Mouse (Mus musculus) embryonic stem cell, embryonic (primary cell): ENCODE data around the gene Gm3409.
"Not testable (repeated sequence)": the region's sequence is repeated elsewhere in the genome, so short reads cannot be mapped to it uniquely, and the experiment has no call there.

Experiments
- CTCF ChIA-PET, 4 experiments: fragments of 300-600 bp in 2 of 4; fragments of 350-600 bp in 2 of 4; sonication (Branson Sonifier 250); formaldehyde crosslinking; loops; one replicate each; lab custom pipeline; 2022; ENCODE audit warnings: inconsistent platforms in 2 of 4; lab: Charles Lee
- POLR2A ChIA-PET, 4 experiments: fragments of 300-600 bp in 2 of 4; fragments of 350-600 bp in 2 of 4; sonication (Branson Sonifier 250); formaldehyde crosslinking; loops; one replicate each; lab custom pipeline; 2022; ENCODE audit warnings: antibody characterized with exemption in 4 of 4, inconsistent platforms in 1 of 4; lab: Charles Lee

Gene Gm3409

GRCm38 (mm10) chr5:146537347-146537746 lies at the start of gene Gm3409:
TSS of gene Gm3409 (plus strand) at chr5:146537647.
- CTCF ChIA-PET, POLR2A ChIA-PET: not testable (repeated sequence)

GRCm38 (mm10) chr5:146488959-146489358 lies 48.5 kb upstream of the Gm3409 start:
- CTCF ChIA-PET, POLR2A ChIA-PET: not testable (repeated sequence)

GRCm38 (mm10) chr5:146491063-146491462 lies 46.4 kb upstream of the Gm3409 start, which contains the start of gene Gm6370:
TSS of gene Gm6370 (plus strand) at chr5:146491363.
- POLR2A ChIA-PET, CTCF ChIA-PET: not testable (repeated sequence)

GRCm38 (mm10) chr5:146502099-146502498 lies 35.3 kb upstream of the Gm3409 start, which contains the start of gene 4930449I24Rik:
TSS of gene 4930449I24Rik (plus strand) at chr5:146502399.
- POLR2A ChIA-PET, result not testable (repeated sequence)

GRCm38 (mm10) chr5:146513823-146514222 lies 23.6 kb upstream of the Gm3409 start, which contains the start of gene Gm3402:
TSS of gene Gm3402 (plus strand) at chr5:146514123.
- CTCF ChIA-PET, POLR2A ChIA-PET: not testable (repeated sequence)

More at GRCm38 (mm10) chr5:146502099-146502498, 35.3 kb upstream of the Gm3409 start, which contains the start of gene 4930449I24Rik:
- CTCF ChIA-PET, result not testable (repeated sequence)

GRCm38 (mm10) chr5:146525501-146525900 lies 11.9 kb upstream of the Gm3409 start, which contains the start of gene Gm3404:
TSS of gene Gm3404 (plus strand) at chr5:146525801.
- CTCF ChIA-PET, POLR2A ChIA-PET: not testable (repeated sequence)

- POLR2A ChIA-PET, CTCF ChIA-PET: not testable (repeated sequence)
Observed at GRCm38 (mm10) chr5:146555836-146556235, 18.4 kb downstream of the Gm3409 start, which contains the start of gene Gm3415. TSS of gene Gm3415 (plus strand) at chr5:146556136.

- CTCF ChIA-PET, result interaction anchor here in 1 of 4 experiments (0.6 kb wide), 1 partner anchor 230 kb away, joined by 5 read pairs; the partner anchor contains the start of gene Usp12
- POLR2A ChIA-PET, result no interaction called here
Observed at GRCm38 (mm10) chr5:146564259-146564658, 26.8 kb downstream of the Gm3409 start.

GRCm38 (mm10) chr5:146567054-146567453 lies 29.6 kb downstream of the Gm3409 start:
- POLR2A ChIA-PET, result no interaction called here
- CTCF ChIA-PET, result interaction anchor here (0.6 to 1.0 kb wide), 7 partner anchors 21 to 453 kb away, joined by 3 to 5 read pairs (median 3); no protein-coding TSS in a partner anchor

GRCm38 (mm10) chr5:146570179-146570578 lies 32.7 kb downstream of the Gm3409 start:
- POLR2A ChIA-PET, CTCF ChIA-PET: not testable (repeated sequence)

- POLR2A ChIA-PET, result interaction anchor here in 1 of 4 experiments (1.2 kb wide), 1 partner anchor 37 kb away, joined by 3 read pairs; no protein-coding TSS in a partner anchor
- CTCF ChIA-PET, result not testable (repeated sequence)
Observed at GRCm38 (mm10) chr5:146571830-146572734, 34.6 kb downstream of the Gm3409 start.

GRCm38 (mm10) chr5:146572735-146573042 lies 35.2 kb downstream of the Gm3409 start:
- POLR2A ChIA-PET, result not testable (repeated sequence)
- CTCF ChIA-PET, result interaction anchor here in 1 of 4 experiments (0.6 kb wide), 1 partner anchor 746 kb away, joined by 3 read pairs; no protein-coding TSS in a partner anchor

- CTCF ChIA-PET, result interaction anchor here in 3 of 4 experiments (0.6 to 1.3 kb wide), 7 partner anchors 8 to 1316 kb away, joined by 3 to 17 read pairs (median 4); no protein-coding TSS in a partner anchor
Observed at GRCm38 (mm10) chr5:146576668-146577067, 39.2 kb downstream of the Gm3409 start.

GRCm38 (mm10) chr5:146584156-146584477 lies 46.7 kb downstream of the Gm3409 start:
- ChIA-PET POLR2A (interaction anchor here in 2 of 4 experiments (1.0 to 1.2 kb wide), 2 partner anchors 10 to 12 kb away, joined by 3 read pairs; no protein-coding TSS in a partner anchor), CTCF (interaction anchor here in 1 of 4 experiments (0.6 to 0.7 kb wide), 2 partner anchors 7 to 622 kb away, joined by 3 to 17 read pairs; no protein-coding TSS in a partner anchor)

More at GRCm38 (mm10) chr5:146576668-146577067, 39.2 kb downstream of the Gm3409 start:
- POLR2A ChIA-PET, result interaction anchor here in 2 of 4 experiments (0.5 to 0.7 kb wide), 2 partner anchors 370 to 1044 kb away, joined by 5 read pairs; no protein-coding TSS in a partner anchor

- CTCF ChIA-PET, result interaction anchor here in 2 of 4 experiments (0.6 to 0.7 kb wide), 2 partner anchors 8 to 272 kb away, joined by 4 to 17 read pairs; no protein-coding TSS in a partner anchor
Observed at GRCm38 (mm10) chr5:146584478-146585306, 47.2 kb downstream of the Gm3409 start, which contains the start of gene Gpr12. TSS of gene Gpr12 (minus strand) at chr5:146585239.

GRCm38 (mm10) chr5:146585307-146585651 lies 47.8 kb downstream of the Gm3409 start:
- CTCF ChIA-PET, result no interaction called here

More at GRCm38 (mm10) chr5:146584478-146585306, 47.2 kb downstream of the Gm3409 start, which contains the start of gene Gpr12:
- POLR2A ChIA-PET, result interaction anchor here in 2 of 4 experiments (1.0 to 1.8 kb wide), 4 partner anchors 10 to 331 kb away, joined by 3 to 5 read pairs (median 4); no protein-coding TSS in a partner anchor

GRCm38 (mm10) chr5:146586357-146587070 lies 49.1 kb downstream of the Gm3409 start:
- CTCF ChIA-PET, result interaction anchor here in 2 of 4 experiments (0.5 to 0.7 kb wide), 3 partner anchors 23 to 1578 kb away, joined by 3 to 6 read pairs (median 4); no protein-coding TSS in a partner anchor
- POLR2A ChIA-PET, result interaction anchor here in 1 of 4 experiments (1.8 kb wide), 1 partner anchor 15 kb away, joined by 5 read pairs; no protein-coding TSS in a partner anchor

More at GRCm38 (mm10) chr5:146585307-146585651, 47.8 kb downstream of the Gm3409 start:
- POLR2A ChIA-PET, result interaction anchor here in 2 of 4 experiments (0.6 to 1.8 kb wide), 4 partner anchors 17 to 332 kb away, joined by 3 to 5 read pairs (median 4); no protein-coding TSS in a partner anchor
